Comparison of ENCODE assay signal across 9 mouse cellular contexts in the genomic region with DNA sequence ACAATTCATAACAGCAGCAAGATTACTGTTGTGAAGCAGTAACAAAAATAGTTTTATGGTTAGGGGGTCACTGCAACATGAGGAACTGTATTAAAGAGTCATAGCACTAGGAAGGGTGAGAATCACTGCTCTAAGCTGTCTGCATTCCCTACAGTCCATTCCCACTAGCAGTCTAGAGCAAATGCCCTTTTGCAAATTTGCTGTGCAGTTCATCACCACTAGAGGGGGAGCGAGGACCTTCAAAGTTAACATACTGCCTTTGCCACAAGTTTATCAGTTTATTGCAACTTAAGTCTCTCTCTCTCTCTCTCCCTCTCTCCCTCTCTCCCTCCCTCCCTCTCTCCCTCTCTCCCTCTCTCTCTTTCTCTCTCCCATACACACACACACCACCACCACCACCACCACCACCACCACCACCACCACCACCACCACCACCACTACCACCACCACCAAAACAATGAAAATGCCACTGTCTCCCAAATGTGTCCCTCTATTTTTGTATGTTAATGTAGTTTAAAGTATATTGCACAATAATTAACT.
DNase-seq lines count a peak whose midpoint lies in the region; ATAC-seq lines count a peak whose summit lies in the region.
"Had no signal": no experiment of that assay in that cellular context is flagged by ENCODE, and none has a peak within 500 bp of the region (broad histone marks: within the 10 kb centered on the region; RNA-seq: fewer than 3 reads in every experiment).

No protein-coding gene starts in this region.

- intact Hi-C loops in heart, postnatal 36 days (cut with DNase I), result loop anchor here (10.0 kb wide), 1 partner anchor 375 kb away; no protein-coding TSS in a partner anchor

- H3K36me3 ChIP-seq in heart, embryonic 11.5 days (ENCODE audit: control insufficient read depth, insufficient read depth, low read length), result no peaks in the 10 kb centered on the region
- H3K36me3 ChIP-seq in embryonic facial prominence, embryonic 11.5 days (replicated peaks; ENCODE audit: control insufficient read depth, insufficient read depth, low read depth, low read length), result no peaks in the 10 kb centered on the region

- no peak overlapping the region for H3K27ac ChIP-seq in heart, embryonic 11.5 days (ENCODE audit: low read depth, low read length)
- H3K27ac ChIP-seq in embryonic facial prominence, embryonic 11.5 days (replicated peaks; ENCODE audit: low read depth, low read length), result no peak overlapping the region

- no peak overlapping the region for H3K4me3 ChIP-seq in heart, embryonic 11.5 days (ENCODE audit: low read depth, low read length)
- no peak overlapping the region for H3K4me3 ChIP-seq in embryonic facial prominence, embryonic 11.5 days (ENCODE audit: low read depth, low read length)
- H3K4me3 ChIP-seq: megakaryocyte, embryonic 14.5 days had no signal

- peak; percentile 11 for DNase-seq in heart, adult 8-10 months (ENCODE audit: low spot score)
- peak; percentile 70 for DNase-seq in adrenal gland, postnatal 10 days
- peak; percentile 84 for DNase-seq in embryonic facial prominence, embryonic 11.5 days (ENCODE audit: low spot score)
- peak; percentile 29 to 55 for DNase-seq in heart, postnatal 36 days
- DNase-seq in layer of hippocampus, postnatal 25 days (ENCODE audit: extremely low spot score in 1 of 2, low spot score in 1 of 2), result peak; percentile 37 to 78
- DNase-seq in lung, postnatal 4 days, result peak; percentile 27 to 61
- peak; percentile 78 for DNase-seq in right cerebral cortex, postnatal 4 days

- no peaks in the 10 kb centered on the region for H3K4me1 ChIP-seq in heart, embryonic 11.5 days (ENCODE audit: control insufficient read depth, insufficient read depth, low read length)
- H3K4me1 ChIP-seq in embryonic facial prominence, embryonic 11.5 days (ENCODE audit: control insufficient read depth, insufficient read depth, low read length), result no peaks in the 10 kb centered on the region
- H3K4me1 ChIP-seq: megakaryocyte, embryonic 14.5 days had no signal

- WGBS in heart, embryonic 11.5 days (ENCODE audit: insufficient replicate concordance), result 0% methylated on average over 1 of the region's 1 CpGs
- WGBS in embryonic facial prominence, embryonic 11.5 days, result 0% methylated on average over 1 of the region's 1 CpGs

- no peak overlapping the region for H3K4me2 ChIP-seq in heart, embryonic 11.5 days
- no peak overlapping the region for H3K4me2 ChIP-seq in embryonic facial prominence, embryonic 11.5 days (ENCODE audit: low read depth, low read length)

- H3K9me3 ChIP-seq in heart, embryonic 11.5 days (replicated peaks; ENCODE audit: control insufficient read depth, low read length), result no peaks in the 10 kb centered on the region
- H3K9me3 ChIP-seq in embryonic facial prominence, embryonic 11.5 days (replicated peaks; ENCODE audit: control insufficient read depth, low read length), result no peaks in the 10 kb centered on the region
- H3K9me3 ChIP-seq: megakaryocyte, embryonic 14.5 days had no signal

- no peaks in the 10 kb centered on the region for H3K27me3 ChIP-seq in heart, embryonic 11.5 days (ENCODE audit: control insufficient read depth, insufficient read depth, low read length)
- H3K27me3 ChIP-seq in embryonic facial prominence, embryonic 11.5 days (ENCODE audit: control insufficient read depth, insufficient read depth, low read length), result no peaks in the 10 kb centered on the region
- H3K27me3 ChIP-seq: megakaryocyte, embryonic 14.5 days had no signal

- H3K9ac ChIP-seq in heart, embryonic 11.5 days (ENCODE audit: low read depth, low read length), result no peak overlapping the region
- H3K9ac ChIP-seq in embryonic facial prominence, embryonic 11.5 days (replicated peaks; ENCODE audit: low read length), result no peak overlapping the region

- ATAC-seq in heart, embryonic 11.5 days (replicated peaks; ENCODE audit: insufficient number of reproducible peaks, low FRiP score, low TSS enrichment), result no peak
- no peak for ATAC-seq in embryonic facial prominence, embryonic 11.5 days (replicated peaks; ENCODE audit: insufficient number of reproducible peaks, low FRiP score, low TSS enrichment, low read depth)

Comparison
In these comparisons a context has a peak if more than half of its experiments do, and no peak if none do; other contexts are left out.
1. DNase-seq: peak in every context shown above with its lines; median percentile 84 in embryonic facial prominence, embryonic 11.5 days; 78 in right cerebral cortex, postnatal 4 days; 70 in adrenal gland, postnatal 10 days; 58 in layer of hippocampus, postnatal 25 days; 44 in lung, postnatal 4 days; 42 in heart, postnatal 36 days; 11 in heart, adult 8-10 months.